ENCODE assay signal across 26 mouse cellular contexts in the genomic region with DNA sequence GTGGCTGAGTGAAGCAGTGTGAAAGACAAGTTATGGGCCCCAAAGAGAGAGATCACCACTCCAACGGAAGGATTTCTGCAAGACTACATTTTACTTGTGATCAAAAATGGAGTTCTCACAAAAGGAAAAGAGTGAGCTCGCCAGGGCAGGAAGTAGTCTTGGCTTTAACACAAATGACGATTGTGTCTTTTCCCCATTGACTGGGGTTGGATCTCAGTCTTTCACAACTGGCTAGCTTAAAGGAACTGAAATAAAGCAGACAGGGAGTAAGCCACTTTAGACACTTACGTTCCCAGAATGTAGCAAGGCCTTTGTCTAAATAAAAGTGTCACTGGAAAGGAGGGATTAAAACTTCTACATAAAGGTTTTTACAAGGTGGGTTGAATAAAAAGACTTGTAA. TPM values are rescaled to one million over a fixed set of nuclear protein-coding genes. Genes with fewer than 3 reads are reported as not detected.
DNase-seq lines count a peak whose midpoint lies in the region; ATAC-seq and TF ChIP-seq lines count a peak whose summit lies in the region.
"Had no signal": no experiment of that assay in that cellular context is flagged by ENCODE, and none has a peak within 500 bp of the region (broad histone marks: within the 10 kb centered on the region; RNA-seq: fewer than 3 reads in every experiment).

No protein-coding gene starts in this region.

- H3K36me3 ChIP-seq in heart, embryonic 10.5 days: no peaks in the 10 kb centered on the region
- no peaks in the 10 kb centered on the region for H3K36me3 ChIP-seq in lung, postnatal 0 days (ENCODE audit: insufficient read depth, low read length)
- no peaks in the 10 kb centered on the region for H3K36me3 ChIP-seq in limb, embryonic 14.5 days (ENCODE audit: control insufficient read depth, insufficient read depth, low read length)
- no peaks in the 10 kb centered on the region for H3K36me3 ChIP-seq in stomach, embryonic 16.5 days (ENCODE audit: control insufficient read depth, insufficient read depth, low read length)
- H3K36me3 ChIP-seq: embryonic facial prominence, embryonic 13.5 days; hindbrain, embryonic 12.5 days; limb, embryonic 12.5 days; lung, embryonic 15.5 days had no signal

- no peak overlapping the region for H3K27ac ChIP-seq in heart, embryonic 10.5 days
- H3K27ac ChIP-seq in lung, postnatal 0 days (ENCODE audit: low read length): no peak overlapping the region
- peak overlapping the region; percentile 30; the same call in 1 of the 2 replicates for H3K27ac ChIP-seq in limb, embryonic 14.5 days (replicated peaks; ENCODE audit: low read depth, low read length)
- H3K27ac ChIP-seq in stomach, embryonic 16.5 days (ENCODE audit: low read length): peak overlapping the region; percentile 57; the same call in 1 of the 2 replicates
- H3K27ac ChIP-seq: embryonic facial prominence, embryonic 13.5 days; forebrain, embryonic 13.5 days; hindbrain, embryonic 12.5 days; limb, embryonic 12.5 days; liver, embryonic 14.5 days; lung, embryonic 15.5 days had no signal

- peak; percentile 12 to 30 for DNase-seq in heart, adult 9 months (ENCODE audit: low spot score in 2 of 2)
- no peak for DNase-seq in heart, embryonic 10.5 days (ENCODE audit: low spot score)
- DNase-seq in lung, postnatal 0 days (ENCODE audit: low spot score): peak; percentile 27
- DNase-seq in lung, postnatal 10 days: no peak
- DNase-seq in limb, embryonic 14.5 days (ENCODE audit: low spot score): no peak
- DNase-seq in left cerebral cortex, adult 11 months (ENCODE audit: low spot score): no peak
- DNase-seq in thymus, postnatal 10 days (ENCODE audit: low spot score in 2 of 2): no peak
- DNase-seq: adrenal gland, postnatal 25 days; cerebellum, adult 8-10 months; cerebellum, postnatal 36 days; embryo, embryonic 11 days; kidney, adult 2 months; kidney, postnatal 10 days; midbrain, embryonic 14.5 days; right cerebral cortex, postnatal 14 days; spleen, adult 18-20 months; thymus, postnatal 4 days had no signal

- H3K27me3 ChIP-seq in heart, embryonic 10.5 days (ENCODE audit: insufficient read depth, poor library complexity, severe bottlenecking): no peaks in the 10 kb centered on the region
- no peaks in the 10 kb centered on the region for H3K27me3 ChIP-seq in lung, postnatal 0 days (replicated peaks; ENCODE audit: insufficient read depth, low read length)
- no peaks in the 10 kb centered on the region for H3K27me3 ChIP-seq in limb, embryonic 14.5 days (ENCODE audit: control insufficient read depth, insufficient read depth, low read length)
- H3K27me3 ChIP-seq in stomach, embryonic 16.5 days (ENCODE audit: control insufficient read depth, insufficient read depth, low read length): no peaks in the 10 kb centered on the region
- H3K27me3 ChIP-seq: embryonic facial prominence, embryonic 13.5 days; forebrain, embryonic 13.5 days; hindbrain, embryonic 12.5 days; limb, embryonic 12.5 days; lung, embryonic 15.5 days had no signal

- no peak for ATAC-seq in lung, postnatal 0 days
- ATAC-seq in limb, embryonic 14.5 days (ENCODE audit: low FRiP score, low read depth): no peak
- ATAC-seq in stomach, embryonic 16.5 days (ENCODE audit: insufficient read depth, low FRiP score): no peak
- ATAC-seq: forebrain, embryonic 13.5 days; inflammation-experienced regulatory T-cells, adult 6 months had no signal

- TF ChIP-seq EP300 in lung, postnatal 0 days (IDR thresholded peaks at IDR 0.05): no peak

- TF ChIP-seq CTCF in lung, postnatal 0 days (IDR thresholded peaks at IDR 0.05): no peak

- no peak overlapping the region for H3K9ac ChIP-seq in lung, postnatal 0 days (replicated peaks; ENCODE audit: low read depth)
- no peak overlapping the region for H3K9ac ChIP-seq in limb, embryonic 14.5 days (ENCODE audit: low read depth, low read length, severe bottlenecking)
- H3K9ac ChIP-seq in stomach, embryonic 16.5 days (ENCODE audit: low read length): no peak overlapping the region
- H3K9ac ChIP-seq: embryonic facial prominence, embryonic 13.5 days; forebrain, embryonic 13.5 days; hindbrain, embryonic 12.5 days; limb, embryonic 12.5 days; liver, embryonic 14.5 days; lung, embryonic 15.5 days had no signal

- H3K4me1 ChIP-seq in heart, embryonic 10.5 days: no peaks in the 10 kb centered on the region
- no peaks in the 10 kb centered on the region for H3K4me1 ChIP-seq in lung, postnatal 0 days (ENCODE audit: insufficient read depth, low read depth, low read length)
- H3K4me1 ChIP-seq in limb, embryonic 14.5 days (ENCODE audit: control insufficient read depth, insufficient read depth, low read length): peaks cover 2% of the 10 kb centered on the region; the same call in 1 of the 2 replicates
- H3K4me1 ChIP-seq in stomach, embryonic 16.5 days (ENCODE audit: control insufficient read depth, insufficient read depth, low read length): peaks cover 1% of the 10 kb centered on the region
- H3K4me1 ChIP-seq: embryonic facial prominence, embryonic 13.5 days; hindbrain, embryonic 12.5 days had no signal

- WGBS in heart, embryonic 10.5 days: 52% methylated on average over 4 of the region's 4 CpGs
- WGBS in lung, postnatal 0 days: 41% methylated on average over 4 of the region's 4 CpGs
- WGBS in limb, embryonic 14.5 days: 52% methylated on average over 4 of the region's 4 CpGs
- 43% methylated on average over 4 of the region's 4 CpGs for WGBS in stomach, embryonic 16.5 days

- no peak overlapping the region for H3K4me2 ChIP-seq in lung, postnatal 0 days (replicated peaks; ENCODE audit: low read depth, low read length)
- no peak overlapping the region for H3K4me2 ChIP-seq in limb, embryonic 14.5 days (replicated peaks; ENCODE audit: low read depth, low read length, severe bottlenecking)
- no peak overlapping the region for H3K4me2 ChIP-seq in stomach, embryonic 16.5 days (ENCODE audit: low read depth, low read length)
- H3K4me2 ChIP-seq: embryonic facial prominence, embryonic 13.5 days; forebrain, embryonic 13.5 days; hindbrain, embryonic 12.5 days; limb, embryonic 12.5 days; lung, embryonic 15.5 days had no signal

- no peak for TF ChIP-seq POLR2A in limb, embryonic 14.5 days (IDR thresholded peaks at IDR 0.05; ENCODE audit: borderline replicate concordance, extremely low read depth, insufficient read depth, insufficient read length)

- H3K9me3 ChIP-seq in heart, embryonic 10.5 days: no peaks in the 10 kb centered on the region
- no peaks in the 10 kb centered on the region for H3K9me3 ChIP-seq in lung, postnatal 0 days (ENCODE audit: low read length)
- H3K9me3 ChIP-seq in limb, embryonic 14.5 days (ENCODE audit: control insufficient read depth, low read length): no peaks in the 10 kb centered on the region
- no peaks in the 10 kb centered on the region; the same call in 1 of the 2 replicates for H3K9me3 ChIP-seq in stomach, embryonic 16.5 days (replicated peaks; ENCODE audit: control insufficient read depth, low read length)
- H3K9me3 ChIP-seq: embryonic facial prominence, embryonic 13.5 days; forebrain, embryonic 13.5 days; hindbrain, embryonic 12.5 days; limb, embryonic 12.5 days; lung, embryonic 15.5 days had no signal

- H3K4me3 ChIP-seq in heart, embryonic 10.5 days: no peak overlapping the region
- no peak overlapping the region for H3K4me3 ChIP-seq in lung, postnatal 0 days (ENCODE audit: low read depth, low read length)
- no peak overlapping the region for H3K4me3 ChIP-seq in limb, embryonic 14.5 days (replicated peaks; ENCODE audit: low read length)
- no peak overlapping the region for H3K4me3 ChIP-seq in stomach, embryonic 16.5 days (replicated peaks; ENCODE audit: low read length)
- H3K4me3 ChIP-seq: embryonic facial prominence, embryonic 13.5 days; forebrain, embryonic 13.5 days; hindbrain, embryonic 12.5 days; limb, embryonic 12.5 days; lung, embryonic 15.5 days had no signal

RNA-seq across cellular contexts. Expression of a gene that starts 7.4 kb away (rescaled TPM):
- polyA plus RNA-seq in heart, embryonic 10.5 days (2016; fragmentation: Nextera tagmentation; extraction: Ambion mirVana): 13.0 and 15.9 TPM in 2 replicates
- polyA plus RNA-seq in lung, postnatal 0 days (2015; fragmentation: Nextera tagmentation; extraction: Ambion mirVana): 8.8 and 8.9 TPM in 2 replicates
- 11.1 and 11.2 TPM in 2 replicates for polyA plus RNA-seq in limb, embryonic 14.5 days (2012; rRNA removed)
- polyA plus RNA-seq in limb, embryonic 14.5 days (2014; fragmentation: Nextera tagmentation; extraction: Ambion mirVana): 12.5 and 15.7 TPM in 2 replicates
- polyA plus RNA-seq in stomach, embryonic 16.5 days (2015; fragmentation: Nextera tagmentation; extraction: Ambion mirVana): 18.2 and 21.3 TPM in 2 replicates

RNA-seq across cellular contexts. Expression of a gene that starts 17.8 kb away (rescaled TPM):
- polyA plus RNA-seq in heart, embryonic 10.5 days (2016; fragmentation: Nextera tagmentation; extraction: Ambion mirVana): not detected in 2 replicates
- polyA plus RNA-seq in lung, postnatal 0 days (2015; fragmentation: Nextera tagmentation; extraction: Ambion mirVana): not detected in 2 replicates
- polyA plus RNA-seq in limb, embryonic 14.5 days (2012; rRNA removed): 0.69 and 0.70 TPM in 2 replicates
- polyA plus RNA-seq in limb, embryonic 14.5 days (2014; fragmentation: Nextera tagmentation; extraction: Ambion mirVana): 0.55 and 0.80 TPM in 2 replicates
- 0.12 and 0.25 TPM in 2 replicates for polyA plus RNA-seq in stomach, embryonic 16.5 days (2015; fragmentation: Nextera tagmentation; extraction: Ambion mirVana)
- polyA plus RNA-seq: gonadal fat pad, adult 2 months; hindbrain, embryonic 12.5 days; inflammation-experienced regulatory T-cells, adult 6 months; kidney, adult 2 months; liver, embryonic 14.5 days; midbrain, embryonic 14.5 days had no signal

Comparison
In these comparisons a context has a peak if more than half of its experiments do, and no peak if none do; other contexts are left out.
1. DNase-seq: peak in heart, adult 9 months (2 of 2) and lung, postnatal 0 days (single experiment); none in heart, embryonic 10.5 days (single experiment), lung, postnatal 10 days (single experiment), limb, embryonic 14.5 days (single experiment), left cerebral cortex, adult 11 months (single experiment) and thymus, postnatal 10 days (0 of 2).
2. H3K27ac ChIP-seq: peak in limb, embryonic 14.5 days (single experiment) and stomach, embryonic 16.5 days (single experiment); none in heart, embryonic 10.5 days (single experiment) and lung, postnatal 0 days (single experiment).